Mouse (Mus musculus): Measurements from ENCODE around the gene Rap1gap2. TPM values are rescaled to one million over a fixed set of nuclear protein-coding genes. Genes with fewer than 3 reads are reported as not detected.
A peak's percentile ranks its signal among the peaks of the same experiment; 100 is the strongest.

Rap1gap2 gene
- polyA plus RNA-seq, 1 experiment from 2014 or later: 2.1 TPM

- Histone ChIP-seq H3K9me3 (ENCODE audit: control insufficient read depth, low read length) (no peaks in the 10 kb centered on the region), H3K4me2 (no peak overlapping the region), H3K27me3 (replicated peaks; ENCODE audit: control insufficient read depth, insufficient read depth, low read length) (no peaks in the 10 kb centered on the region), H3K36me3 (ENCODE audit: control insufficient read depth, insufficient read depth, low read length) (no peaks in the 10 kb centered on the region), H3K4me1 (replicated peaks; ENCODE audit: control insufficient read depth, insufficient read depth, low read length) (no peaks in the 10 kb centered on the region), H3K27ac (ENCODE audit: low read depth, low read length) (no peak overlapping the region), H3K9ac (ENCODE audit: low read depth, low read length) (no peak overlapping the region), H3K4me3 (ENCODE audit: low read depth, low read length) (no peak overlapping the region)
- 74% methylated on average over 11 of the region's 11 CpGs for WGBS
- ATAC-seq (replicated peaks; ENCODE audit: low FRiP score) (no peak), DNase-seq (ENCODE audit: low spot score) (no peak)
Measured at GRCm38 (mm10) chr11:74391899-74392298, 218.8 kb downstream of the Rap1gap2 start.

DNA sequence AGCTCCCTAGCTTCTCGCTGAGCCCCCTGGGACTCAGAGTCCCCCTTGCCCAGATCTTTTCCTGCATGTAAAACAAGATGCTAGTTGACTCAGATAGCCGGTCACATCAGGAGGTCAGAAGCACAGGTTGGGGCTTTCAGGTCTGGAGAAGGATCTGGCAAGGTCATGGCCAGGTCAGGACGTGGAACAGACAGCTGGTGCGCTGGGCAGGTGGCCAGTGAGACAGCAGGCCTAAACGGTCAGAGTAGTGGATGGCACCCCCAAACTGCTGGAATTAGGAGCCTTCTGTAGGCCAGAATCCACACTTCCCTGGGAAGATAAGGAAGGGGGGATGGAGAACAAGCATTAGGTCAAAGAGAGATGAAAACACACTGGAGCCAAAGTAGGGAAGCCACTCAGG is 223.5 kb downstream of the Rap1gap2 start:
- Histone ChIP-seq H3K27ac (ENCODE audit: low read depth, low read length) (no peak overlapping the region), H3K9me3 (ENCODE audit: control insufficient read depth, low read length) (no peaks in the 10 kb centered on the region), H3K27me3 (replicated peaks; ENCODE audit: control insufficient read depth, insufficient read depth, low read length) (no peaks in the 10 kb centered on the region), H3K4me2 (no peak overlapping the region), H3K9ac (ENCODE audit: low read depth, low read length) (no peak overlapping the region), H3K4me1 (replicated peaks; ENCODE audit: control insufficient read depth, insufficient read depth, low read length) (no peaks in the 10 kb centered on the region), H3K4me3 (ENCODE audit: low read depth, low read length) (no peak overlapping the region), H3K36me3 (ENCODE audit: control insufficient read depth, insufficient read depth, low read length) (no peaks in the 10 kb centered on the region)
- WGBS: 74% methylated on average over 5 of the region's 5 CpGs
- DNase-seq (ENCODE audit: low spot score): no peak
- no peak for ATAC-seq (replicated peaks; ENCODE audit: low FRiP score)

DNA sequence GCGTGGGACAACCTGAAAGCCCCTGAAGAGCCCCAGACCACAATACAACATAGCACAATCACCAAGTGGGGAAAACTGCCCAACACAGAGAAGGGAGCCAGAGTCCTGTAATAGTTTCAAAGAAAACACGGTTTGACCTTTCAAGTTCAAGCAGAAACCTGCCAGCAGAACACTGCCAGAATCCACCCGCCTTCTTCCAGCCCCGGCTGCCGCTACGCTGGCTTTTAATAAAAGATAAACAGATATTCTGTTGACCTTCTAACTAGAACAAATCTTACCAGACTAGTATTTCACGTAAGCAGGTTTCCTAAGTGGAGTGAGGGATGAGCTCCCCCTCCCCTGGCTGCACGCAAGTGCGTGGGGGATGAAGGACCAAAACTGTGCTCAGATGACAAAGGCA is 225.0 kb downstream of the Rap1gap2 start:
- no peaks in the 10 kb centered on the region for H3K4me1 ChIP-seq (replicated peaks; ENCODE audit: control insufficient read depth, insufficient read depth, low read length)
- ATAC-seq (replicated peaks; ENCODE audit: low FRiP score): no peak
- no peak overlapping the region for H3K9ac ChIP-seq (ENCODE audit: low read depth, low read length)
- H3K4me3 ChIP-seq (ENCODE audit: low read depth, low read length): no peak overlapping the region
- H3K4me2 ChIP-seq: no peak overlapping the region
- no peak for DNase-seq (ENCODE audit: low spot score)
- no peak overlapping the region for H3K27ac ChIP-seq (ENCODE audit: low read depth, low read length)
- H3K36me3 ChIP-seq (ENCODE audit: control insufficient read depth, insufficient read depth, low read length): no peaks in the 10 kb centered on the region
- H3K9me3 ChIP-seq (ENCODE audit: control insufficient read depth, low read length): no peaks in the 10 kb centered on the region
- H3K27me3 ChIP-seq (replicated peaks; ENCODE audit: control insufficient read depth, insufficient read depth, low read length): no peaks in the 10 kb centered on the region
- 77% methylated on average over 9 of the region's 9 CpGs for WGBS

GRCm38 (mm10) chr11:74379166-74379873 is 231.4 kb downstream of the Rap1gap2 start:
- DNase-seq (ENCODE audit: low spot score) (no peak), ATAC-seq (replicated peaks; ENCODE audit: low FRiP score) (no peak)
- 58% methylated on average over 4 of the region's 4 CpGs for WGBS

DNA sequence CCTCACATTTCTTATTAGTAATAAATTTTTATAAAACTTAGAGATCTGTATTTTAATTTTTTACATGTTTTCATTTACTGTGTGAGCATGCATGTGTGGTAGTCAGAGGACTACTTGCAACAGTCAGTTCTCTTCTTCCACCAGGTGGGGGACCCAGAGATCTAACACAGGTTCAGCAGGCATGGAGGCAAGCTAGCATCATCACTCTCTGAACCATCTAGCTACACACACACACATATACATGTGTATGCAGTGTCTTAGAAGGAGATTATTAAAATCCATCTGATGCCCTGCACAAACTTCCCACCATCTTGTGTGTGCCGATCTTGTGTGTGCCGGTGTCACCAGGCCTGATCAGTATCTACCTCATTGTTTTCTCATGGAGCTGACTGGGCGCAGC is 233.9 kb downstream of the Rap1gap2 start:
- Histone ChIP-seq H3K4me2 (no peak overlapping the region), H3K4me1 (replicated peaks; ENCODE audit: control insufficient read depth, insufficient read depth, low read length) (no peaks in the 10 kb centered on the region), H3K9ac (ENCODE audit: low read depth, low read length) (no peak overlapping the region), H3K27me3 (replicated peaks; ENCODE audit: control insufficient read depth, insufficient read depth, low read length) (no peaks in the 10 kb centered on the region), H3K27ac (ENCODE audit: low read depth, low read length) (no peak overlapping the region), H3K36me3 (ENCODE audit: control insufficient read depth, insufficient read depth, low read length) (no peaks in the 10 kb centered on the region), H3K4me3 (ENCODE audit: low read depth, low read length) (no peak overlapping the region), H3K9me3 (ENCODE audit: control insufficient read depth, low read length) (no peaks in the 10 kb centered on the region)
- WGBS: 74% methylated on average over 3 of the region's 3 CpGs
- DNase-seq (ENCODE audit: low spot score): peak; percentile 40
- ATAC-seq (replicated peaks; ENCODE audit: low FRiP score): no peak; the same call in 1 of the 2 replicates

More at GRCm38 (mm10) chr11:74379166-74379873, 231.4 kb downstream of the Rap1gap2 start:
- Histone ChIP-seq H3K27ac (ENCODE audit: low read depth, low read length) (no peak overlapping the region), H3K4me3 (ENCODE audit: low read depth, low read length) (no peak overlapping the region), H3K4me1 (replicated peaks; ENCODE audit: control insufficient read depth, insufficient read depth, low read length) (no peaks in the 10 kb centered on the region), H3K9ac (ENCODE audit: low read depth, low read length) (no peak overlapping the region), H3K27me3 (replicated peaks; ENCODE audit: control insufficient read depth, insufficient read depth, low read length) (no peaks in the 10 kb centered on the region), H3K36me3 (ENCODE audit: control insufficient read depth, insufficient read depth, low read length) (no peaks in the 10 kb centered on the region), H3K9me3 (ENCODE audit: control insufficient read depth, low read length) (no peaks in the 10 kb centered on the region), H3K4me2 (no peak overlapping the region)

DNA sequence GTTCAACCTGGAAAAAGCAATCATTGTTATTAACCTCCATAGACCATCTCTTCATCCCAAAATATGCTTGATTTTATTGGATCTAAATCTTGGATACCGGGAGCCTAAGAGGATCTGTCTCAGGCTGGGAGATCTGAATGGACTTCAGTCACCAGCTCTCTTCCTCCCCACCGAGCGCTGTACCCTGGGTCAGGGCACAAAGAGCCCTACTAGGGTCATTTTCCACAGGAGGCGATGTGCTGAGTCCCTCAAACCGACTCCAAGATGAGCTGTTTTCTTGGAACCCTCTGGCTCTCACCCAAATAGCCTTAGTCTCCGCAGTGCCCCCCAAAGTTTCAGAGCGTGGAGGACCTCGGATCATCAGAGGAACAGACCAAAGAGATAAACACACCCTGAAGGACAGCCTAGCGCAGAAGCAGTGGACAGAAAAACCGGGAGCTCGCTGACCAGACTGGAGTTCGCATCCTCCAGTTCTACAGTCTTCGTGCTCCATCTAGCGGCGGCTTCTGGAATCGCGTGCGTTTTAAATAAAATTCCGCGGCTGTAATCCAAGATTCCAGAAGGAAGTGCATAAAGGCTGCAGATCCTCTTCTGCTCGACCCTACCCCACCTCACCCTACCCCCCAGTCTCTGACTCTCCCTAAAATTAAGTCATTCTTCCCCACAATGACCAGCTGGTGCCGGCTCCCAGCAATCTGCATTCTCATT is 239.2 kb downstream of the Rap1gap2 start:
- ATAC-seq (replicated peaks; ENCODE audit: low FRiP score) (no peak; the same call in 1 of the 2 replicates), DNase-seq (ENCODE audit: low spot score) (peak; percentile 65)
- Histone ChIP-seq H3K27ac (ENCODE audit: low read depth, low read length) (no peak overlapping the region), H3K4me2 (no peak overlapping the region), H3K36me3 (ENCODE audit: control insufficient read depth, insufficient read depth, low read length) (no peaks in the 10 kb centered on the region), H3K27me3 (replicated peaks; ENCODE audit: control insufficient read depth, insufficient read depth, low read length) (no peaks in the 10 kb centered on the region; the same call in 1 of the 2 replicates), H3K9ac (ENCODE audit: low read depth, low read length) (no peak overlapping the region), H3K4me3 (ENCODE audit: low read depth, low read length) (no peak overlapping the region), H3K9me3 (ENCODE audit: control insufficient read depth, low read length) (no peaks in the 10 kb centered on the region), H3K4me1 (replicated peaks; ENCODE audit: control insufficient read depth, insufficient read depth, low read length) (no peaks in the 10 kb centered on the region)
- 15% methylated on average over 22 of the region's 22 CpGs for WGBS

- DNase-seq (ENCODE audit: low spot score): no peak
- Histone ChIP-seq H3K4me1 (replicated peaks; ENCODE audit: control insufficient read depth, insufficient read depth, low read length) (no peaks in the 10 kb centered on the region), H3K27me3 (replicated peaks; ENCODE audit: control insufficient read depth, insufficient read depth, low read length) (no peaks in the 10 kb centered on the region), H3K9me3 (ENCODE audit: control insufficient read depth, low read length) (no peaks in the 10 kb centered on the region), H3K27ac (ENCODE audit: low read depth, low read length) (no peak within 1 kb of the TSS), H3K4me3 (ENCODE audit: low read depth, low read length) (no peak within 1 kb of the TSS), H3K36me3 (ENCODE audit: control insufficient read depth, insufficient read depth, low read length) (no peaks in the 10 kb centered on the region), H3K9ac (ENCODE audit: low read depth, low read length) (no peak within 1 kb of the TSS), H3K4me2 (no peak within 1 kb of the TSS)
- ATAC-seq (replicated peaks; ENCODE audit: low FRiP score): no peak
- 48% methylated on average over 1 of the region's 1 CpGs for WGBS
Measured at GRCm38 (mm10) chr11:74361769-74362168, 248.9 kb downstream of the Rap1gap2 start, which contains the start of gene Olfr412. Gene Olfr412, plus strand, starts transcription at chr11:74362069.

DNA sequence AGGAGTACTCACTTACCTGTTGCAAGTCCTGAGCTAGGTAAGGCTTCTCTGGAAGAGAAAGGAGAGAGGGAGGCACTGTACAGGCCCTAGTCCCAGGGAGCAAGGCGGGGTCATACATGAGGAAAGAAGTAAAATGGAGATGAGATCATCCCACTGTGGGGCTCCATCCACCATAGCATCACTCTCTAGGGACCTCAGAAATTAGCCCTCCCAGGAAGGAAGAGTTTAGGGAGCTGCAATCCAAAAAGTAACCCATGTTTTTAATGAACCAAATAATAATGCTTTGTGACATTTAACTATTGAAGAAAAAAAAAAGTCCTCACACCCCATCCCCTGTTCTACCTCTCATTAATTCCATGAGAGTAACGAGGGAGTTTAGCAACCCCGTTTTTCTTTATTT is 258.2 kb downstream of the Rap1gap2 start, which contains the start of gene Olfr411:
TSS of gene Olfr411 (minus strand) at position 101 of the 400 bp plus-strand sequence.
- WGBS: 77% methylated on average over 3 of the region's 3 CpGs
- no peak for ATAC-seq (replicated peaks; ENCODE audit: low FRiP score)
- Histone ChIP-seq H3K9ac (ENCODE audit: low read depth, low read length) (no peak within 1 kb of the TSS), H3K9me3 (ENCODE audit: control insufficient read depth, low read length) (no peaks in the 10 kb centered on the region), H3K4me3 (ENCODE audit: low read depth, low read length) (no peak within 1 kb of the TSS), H3K36me3 (ENCODE audit: control insufficient read depth, insufficient read depth, low read length) (no peaks in the 10 kb centered on the region), H3K27me3 (replicated peaks; ENCODE audit: control insufficient read depth, insufficient read depth, low read length) (no peaks in the 10 kb centered on the region), H3K4me2 (no peak within 1 kb of the TSS), H3K27ac (ENCODE audit: low read depth, low read length) (no peak within 1 kb of the TSS), H3K4me1 (replicated peaks; ENCODE audit: control insufficient read depth, insufficient read depth, low read length) (no peaks in the 10 kb centered on the region)
- DNase-seq (ENCODE audit: low spot score): no peak

Measured in liver, embryonic 11.5 days (tissue).